Mouse (Mus musculus) embryonic stem cell, embryonic (primary cell): ENCODE data around the gene H2afj.
"Not testable (repeated sequence)": the region's sequence is repeated elsewhere in the genome, so short reads cannot be mapped to it uniquely, and the experiment has no call there.

Experiments
- CTCF ChIA-PET, 4 experiments: fragments of 300-600 bp in 2 of 4; fragments of 350-600 bp in 2 of 4; sonication (Branson Sonifier 250); formaldehyde crosslinking; loops; one replicate each; lab custom pipeline; 2022; ENCODE audit warnings: inconsistent platforms in 2 of 4; lab: Charles Lee
- POLR2A ChIA-PET, 4 experiments: fragments of 300-600 bp in 2 of 4; fragments of 350-600 bp in 2 of 4; sonication (Branson Sonifier 250); formaldehyde crosslinking; loops; one replicate each; lab custom pipeline; 2022; ENCODE audit warnings: antibody characterized with exemption in 4 of 4, inconsistent platforms in 1 of 4; lab: Charles Lee

Gene H2afj

GRCm38 (mm10) chr6:136808014-136808417, at the start of gene H2afj:
Gene H2afj, plus strand, starts transcription at chr6:136808244.
- CTCF ChIA-PET, result interaction anchor here in 3 of 4 experiments (0.6 to 1.6 kb wide), 6 partner anchors 12 to 959 kb away, joined by 3 to 6 read pairs (median 3); no protein-coding TSS in a partner anchor
- POLR2A ChIA-PET, result interaction anchor here (0.6 to 7.9 kb wide), 76 partner anchors 9 to 1918 kb away, joined by 3 to 441 read pairs (median 5); partner anchors contain the start of genes BC049715 (in 4 of the 4), Wbp11 (in 4 of the 4), Smco3 (in 2 of the 4) and Dera (in 1 of the 4)

DNA sequence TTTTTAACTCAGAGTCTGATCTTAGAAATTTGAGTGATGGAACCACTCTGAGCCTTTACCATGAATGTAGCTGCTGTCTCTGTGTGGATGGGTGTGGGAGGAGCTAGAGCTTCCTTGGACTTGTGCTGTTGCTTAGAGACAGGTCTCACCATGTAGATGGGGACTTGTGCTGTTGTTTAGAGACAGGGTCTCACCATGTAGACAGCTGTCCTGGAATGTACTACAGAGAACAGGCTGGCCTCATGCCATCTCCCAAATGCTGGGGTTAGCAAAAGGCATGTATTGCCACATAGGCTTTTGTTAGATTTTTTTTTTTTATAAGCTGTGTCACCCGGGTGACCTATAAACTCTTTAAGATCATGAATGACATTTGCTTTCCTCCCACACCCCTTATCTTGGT, 44.1 kb upstream of the H2afj start:
- CTCF ChIA-PET, result no interaction called here

GRCm38 (mm10) chr6:136769143-136769542, 38.9 kb upstream of the H2afj start:
- CTCF ChIA-PET, result no interaction called here
- POLR2A ChIA-PET, result no interaction called here

More for the DNA sequence above, 44.1 kb upstream of the H2afj start:
- POLR2A ChIA-PET, result interaction anchor here in 1 of 4 experiments (1.6 kb wide), 1 partner anchor 41 kb away, joined by 5 read pairs; the partner anchor contains the start of gene Hist4h4

DNA sequence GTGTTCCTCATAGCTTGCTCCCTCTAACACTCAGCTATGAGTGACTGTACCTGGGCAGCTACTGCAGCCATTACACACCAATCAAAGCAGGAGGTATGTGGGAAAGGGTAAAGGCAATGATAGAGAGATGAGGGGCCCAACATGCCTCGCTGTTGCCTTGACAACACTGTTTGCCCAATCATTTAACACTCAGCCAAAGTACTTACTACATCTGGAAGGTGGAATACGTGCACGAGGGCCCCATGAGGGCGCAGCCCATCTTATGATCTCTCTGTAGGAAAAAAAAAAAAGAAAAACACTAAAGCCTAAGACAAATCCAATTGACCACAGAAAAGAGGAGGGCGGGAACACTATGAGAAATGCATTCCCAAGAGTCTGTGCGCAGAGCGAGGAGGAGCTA, 38.2 kb upstream of the H2afj start:
- POLR2A ChIA-PET, result no interaction called here
- CTCF ChIA-PET, result interaction anchor here in 1 of 4 experiments (0.6 kb wide), 1 partner anchor 198 kb away, joined by 3 read pairs; no protein-coding TSS in a partner anchor

DNA sequence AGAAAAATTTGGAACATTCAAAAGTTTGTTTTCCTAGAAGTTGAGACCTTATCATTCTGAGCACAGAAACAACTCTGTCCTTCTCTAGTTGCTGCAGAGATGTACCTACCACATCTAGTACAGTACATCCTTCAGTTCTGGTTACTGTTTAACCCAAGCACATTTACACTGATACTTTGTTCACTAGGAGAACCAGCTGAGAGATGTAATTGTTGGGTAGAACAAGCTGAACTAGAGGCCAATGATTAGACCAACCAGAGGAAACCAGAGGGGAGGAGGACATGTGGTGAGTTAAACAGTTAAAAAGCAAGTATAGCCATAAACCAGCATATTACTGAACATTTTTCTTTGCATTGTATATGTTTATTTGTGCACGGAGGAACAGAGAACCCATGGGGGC, 31.7 kb upstream of the H2afj start:
- ChIA-PET POLR2A (interaction anchor here in 1 of 4 experiments (1.3 kb wide), 1 partner anchor 27 kb away, joined by 8 read pairs; the partner anchor contains the start of gene Hist4h4), CTCF (no interaction called here)

GRCm38 (mm10) chr6:136781377-136781986, 26.6 kb upstream of the H2afj start, which contains the start of gene Gucy2c:
Gene Gucy2c, minus strand, starts transcription at chr6:136781765.
- POLR2A ChIA-PET, result interaction anchor here in 3 of 4 experiments (0.6 to 4.8 kb wide), 8 partner anchors 22 to 126 kb away, joined by 3 to 40 read pairs (median 5); partner anchors contain the start of genes Hist4h4 (in 3 of the 3) and H2afj (in 1 of the 3)
- CTCF ChIA-PET, result interaction anchor here in 2 of 4 experiments (0.6 to 0.9 kb wide), 2 partner anchors 23 to 83 kb away, joined by 3 read pairs; partner anchors contain the start of gene Hist4h4 (in 1 of the 2)

DNA sequence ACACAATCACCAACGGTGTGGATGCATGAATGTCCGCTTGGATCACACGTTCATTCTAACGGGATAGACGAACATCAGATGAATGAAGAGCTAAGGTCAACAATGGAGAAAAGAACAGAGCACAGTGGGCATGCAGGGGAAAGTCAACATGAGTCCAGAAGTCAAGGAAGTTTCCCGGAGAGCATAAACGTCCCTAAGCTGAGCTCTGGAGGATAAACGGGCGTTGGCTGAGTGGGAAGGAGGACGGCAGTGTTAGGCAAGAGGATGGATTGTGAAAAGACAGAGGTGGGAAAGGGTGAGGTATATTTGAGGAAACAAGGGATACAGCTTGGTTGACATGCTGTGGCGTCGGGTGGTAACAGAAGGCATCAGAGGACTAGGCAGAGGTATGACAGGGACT, 25.9 kb upstream of the H2afj start:
- CTCF ChIA-PET, result interaction anchor here in 2 of 4 experiments (0.7 to 0.9 kb wide), 2 partner anchors 84 to 142 kb away, joined by 3 read pairs; no protein-coding TSS in a partner anchor

DNA sequence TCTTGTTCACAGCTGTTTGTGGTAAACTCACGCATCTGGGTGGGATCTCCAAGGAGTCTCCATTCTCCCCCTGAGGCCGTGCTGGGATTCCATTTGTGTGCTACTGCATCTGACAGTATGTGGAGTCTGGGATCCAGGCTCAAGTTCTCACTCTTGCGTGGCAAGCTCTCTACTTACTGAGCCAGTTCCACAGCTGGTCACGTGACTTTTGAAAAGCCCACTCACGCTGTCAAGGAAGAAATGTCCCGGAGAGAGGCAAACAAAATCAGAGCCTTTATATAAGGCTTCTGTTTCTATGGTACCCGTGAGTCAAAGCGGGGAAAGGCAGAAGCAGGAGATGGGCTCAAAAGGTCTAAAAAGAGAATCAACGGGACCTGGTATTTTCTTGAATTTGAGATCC, 25.3 kb upstream of the H2afj start:
- POLR2A ChIA-PET, result interaction anchor here in 3 of 4 experiments (0.6 to 4.8 kb wide), 6 partner anchors 21 to 198 kb away, joined by 4 to 40 read pairs (median 6); partner anchors contain the start of genes Hist4h4 (in 2 of the 3) and H2afj (in 1 of the 3)
- CTCF ChIA-PET, result interaction anchor here in 1 of 4 experiments (0.7 kb wide), 1 partner anchor 142 kb away, joined by 3 read pairs; no protein-coding TSS in a partner anchor

More for the DNA sequence above, 25.9 kb upstream of the H2afj start:
- POLR2A ChIA-PET, result interaction anchor here in 3 of 4 experiments (0.6 to 4.8 kb wide), 8 partner anchors 21 to 198 kb away, joined by 3 to 40 read pairs (median 5); partner anchors contain the start of genes Hist4h4 (in 3 of the 3) and H2afj (in 1 of the 3)

DNA sequence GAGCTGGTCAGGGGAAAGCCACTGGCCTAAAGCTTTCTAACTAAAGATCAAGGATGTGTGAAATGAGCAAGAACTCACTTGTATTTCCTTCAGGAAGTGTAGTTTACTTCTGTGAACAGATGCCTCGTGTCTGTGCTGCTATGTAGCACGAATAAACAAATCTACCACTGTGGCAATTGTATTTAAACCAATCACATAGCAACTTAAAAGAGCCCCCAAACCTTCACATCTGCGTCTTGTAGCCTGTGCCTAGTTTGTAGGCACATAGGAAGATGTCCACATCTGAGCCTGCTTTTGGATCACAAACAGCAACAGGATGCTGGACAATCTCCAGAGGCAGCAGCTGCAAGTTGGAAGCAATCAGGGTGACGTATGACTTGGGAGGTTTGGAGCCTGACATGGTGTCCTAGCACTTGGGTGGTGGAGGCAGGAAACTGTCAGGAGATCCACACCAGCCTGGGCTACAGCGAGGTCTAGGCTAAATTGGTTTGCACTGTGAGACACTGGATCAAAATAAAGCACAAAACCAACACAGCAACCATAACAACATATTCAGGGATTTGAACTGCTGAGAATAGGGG, 18.6 kb upstream of the H2afj start:
- ChIA-PET POLR2A (interaction anchor here in 3 of 4 experiments (0.6 to 3.1 kb wide), 5 partner anchors 14 to 235 kb away, joined by 3 to 25 read pairs (median 6); partner anchors contain the start of gene Hist4h4 (in 2 of the 3)), CTCF (no interaction called here)

DNA sequence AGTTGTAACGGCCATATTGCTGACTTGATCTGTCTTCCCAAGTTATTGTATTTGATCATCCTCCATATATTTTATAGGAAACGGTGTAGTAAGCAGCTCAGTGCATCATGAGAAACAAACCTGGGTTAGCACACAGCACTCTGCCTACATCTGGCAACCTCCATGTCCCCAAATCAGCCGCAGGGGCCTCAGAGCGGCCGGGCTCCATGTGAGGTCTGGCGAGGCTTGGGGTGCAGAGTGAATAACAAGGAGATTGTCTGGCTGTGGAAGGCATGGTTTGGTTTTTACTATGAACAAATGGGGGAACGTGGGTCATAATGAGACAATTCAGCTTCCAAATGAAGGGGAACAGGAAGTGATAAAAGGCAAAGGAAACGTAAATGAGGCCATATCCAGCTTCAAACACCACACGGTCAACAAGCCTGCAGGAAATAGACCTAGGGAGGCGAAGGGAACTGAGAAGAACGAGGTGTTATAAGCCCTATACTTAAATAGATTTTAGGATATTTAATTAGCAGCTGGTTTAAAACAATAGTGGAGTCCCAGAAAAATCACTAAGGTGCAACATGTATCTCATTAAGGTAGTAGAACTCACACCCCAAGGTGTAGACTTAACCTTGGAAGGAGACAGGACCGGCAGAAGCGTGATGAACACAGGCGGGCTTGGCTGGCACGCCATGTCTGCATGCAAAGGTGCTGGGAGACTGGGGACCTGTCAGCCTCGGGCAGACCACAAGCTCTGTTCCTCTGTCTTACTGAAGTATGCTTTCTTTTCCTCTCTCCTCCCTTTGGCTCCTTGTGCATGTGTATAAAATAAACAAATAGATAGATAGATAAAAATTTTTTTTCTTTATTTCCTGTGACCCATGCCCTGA, 14.9 kb upstream of the H2afj start:
- POLR2A ChIA-PET, result interaction anchor here (0.5 to 7.4 kb wide), 8 partner anchors 11 to 323 kb away, joined by 3 to 78 read pairs (median 20); partner anchors contain the start of genes Hist4h4 (in 4 of the 4) and H2afj (in 2 of the 4)
- CTCF ChIA-PET, result no interaction called here

DNA sequence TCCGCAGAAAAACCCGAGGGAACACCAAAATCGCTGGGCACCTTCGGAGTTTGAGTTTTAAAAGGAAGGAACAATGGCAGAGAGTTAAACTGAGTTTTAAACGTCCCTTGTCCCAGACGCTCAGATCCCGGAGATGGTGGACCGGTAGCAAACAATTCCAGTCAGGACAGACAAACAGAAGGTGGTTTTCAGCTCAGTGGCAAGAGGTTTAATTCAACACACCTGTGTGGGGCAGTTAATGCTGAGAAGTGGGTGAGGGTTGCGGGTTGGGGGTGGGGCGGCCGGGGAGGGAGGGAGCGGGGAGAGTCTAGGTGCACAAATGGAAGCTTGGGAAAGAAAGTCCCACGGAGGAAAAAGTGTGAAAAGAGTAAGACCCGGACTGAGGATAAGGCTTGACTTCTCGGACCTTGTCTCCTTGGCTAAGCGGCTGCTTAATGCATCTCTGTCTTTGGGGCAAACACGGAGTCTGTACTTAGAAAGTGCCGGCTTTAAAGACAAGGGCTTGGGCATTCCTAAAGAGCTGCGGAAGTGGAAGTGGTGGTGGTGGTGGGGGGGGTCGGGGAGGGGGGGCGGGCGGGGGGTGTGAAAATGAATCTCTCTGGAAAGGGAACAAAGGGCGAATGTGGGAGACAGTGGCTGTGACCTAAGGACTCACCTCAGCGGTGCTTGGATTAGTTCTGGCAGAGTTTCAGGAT, 14.1 kb upstream of the H2afj start:
- ChIA-PET CTCF (no interaction called here), POLR2A (interaction anchor here (0.6 to 7.4 kb wide), 8 partner anchors 10 to 324 kb away, joined by 3 to 78 read pairs (median 20); partner anchors contain the start of genes Hist4h4 (in 4 of the 4) and H2afj (in 2 of the 4))

GRCm38 (mm10) chr6:136795110-136795509, 12.9 kb upstream of the H2afj start:
- ChIA-PET POLR2A (interaction anchor here (0.6 to 7.4 kb wide), 8 partner anchors 9 to 236 kb away, joined by 3 to 78 read pairs (median 18); partner anchors contain the start of genes Hist4h4 (in 4 of the 4), H2afj (in 1 of the 4) and Wbp11 (in 1 of the 4)), CTCF (no interaction called here)

GRCm38 (mm10) chr6:136795850-136796249, 12.2 kb upstream of the H2afj start:
- POLR2A ChIA-PET, result interaction anchor here (0.6 to 7.4 kb wide), 10 partner anchors 8 to 237 kb away, joined by 3 to 78 read pairs (median 4); partner anchors contain the start of genes Hist4h4 (in 4 of the 4), H2afj (in 2 of the 4) and Wbp11 (in 1 of the 4)
- CTCF ChIA-PET, result no interaction called here

DNA sequence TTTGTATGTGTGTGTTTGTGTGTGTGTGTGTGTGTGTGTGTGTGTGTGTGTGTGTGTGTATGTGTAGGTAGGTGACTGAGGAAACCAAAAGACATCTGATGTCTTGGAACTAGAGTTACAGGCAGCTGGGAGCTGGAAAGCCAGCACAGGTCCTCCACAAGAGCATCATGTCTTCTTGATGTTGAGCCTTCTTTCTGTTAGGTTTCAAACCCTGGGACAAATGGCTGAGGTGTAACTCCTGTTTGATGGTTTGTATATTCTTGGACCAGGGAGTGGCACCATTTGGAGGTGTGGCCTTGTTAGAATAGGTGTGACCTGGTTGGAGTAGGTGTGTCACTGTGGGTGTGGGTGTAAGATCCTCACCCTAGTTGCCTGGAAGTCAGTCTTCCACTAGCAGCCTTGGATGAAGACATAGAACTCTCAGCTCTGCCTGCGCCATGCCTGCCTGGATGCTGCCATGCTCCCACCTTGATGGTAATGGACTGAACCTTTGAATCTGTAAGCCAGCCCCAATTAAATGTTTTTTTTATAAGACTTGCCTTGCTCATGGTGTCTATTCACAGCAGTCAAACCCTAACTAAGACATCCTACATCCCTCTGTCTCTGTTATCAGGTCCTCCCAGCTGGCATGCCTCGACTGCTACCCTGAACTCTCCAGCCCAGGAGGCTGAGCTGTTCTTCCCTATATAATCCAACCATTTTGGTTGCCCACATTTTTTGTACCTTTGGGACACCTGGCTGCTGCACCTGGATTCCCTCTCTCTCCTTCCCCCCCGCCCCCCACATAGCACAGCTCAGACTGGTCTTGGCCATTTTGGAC, 10.0 kb upstream of the H2afj start:
- CTCF ChIA-PET, result not testable (repeated sequence)
- POLR2A ChIA-PET, result interaction anchor here in 2 of 4 experiments (1.6 to 7.4 kb wide), 2 partner anchors 10 kb away, joined by 7 to 53 read pairs; partner anchors contain the start of gene H2afj (in 2 of the 2)

- POLR2A ChIA-PET, result interaction anchor here in 1 of 4 experiments (0.9 kb wide), 2 partner anchors 15 to 26 kb away, joined by 3 read pairs; partner anchors contain the start of gene BC049715
- CTCF ChIA-PET, result interaction anchor here in 3 of 4 experiments (0.6 to 0.8 kb wide), 3 partner anchors 17 to 370 kb away, joined by 3 to 4 read pairs (median 4); no protein-coding TSS in a partner anchor
These were observed 7.3 kb upstream of the H2afj start for GRCm38 (mm10) chr6:136800710-136801109.

DNA sequence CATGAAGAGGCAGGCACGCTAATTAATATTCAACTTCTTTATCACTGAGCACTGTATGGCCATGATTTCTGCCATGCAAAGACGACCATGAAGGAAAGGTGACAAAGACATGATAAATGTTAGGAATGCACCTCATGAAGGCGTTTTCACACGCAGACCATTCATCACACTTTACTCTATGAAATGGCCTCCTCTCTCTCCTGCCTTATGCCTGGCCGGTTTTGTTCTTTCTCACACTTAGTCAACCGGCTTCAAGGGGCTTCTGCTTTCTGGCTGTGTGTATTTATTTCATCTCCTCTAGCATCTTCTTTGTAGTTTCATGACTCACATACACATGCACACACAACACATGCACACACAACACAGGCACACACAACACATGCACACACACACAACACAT, 6.8 kb upstream of the H2afj start:
- POLR2A ChIA-PET, result no interaction called here
- CTCF ChIA-PET, result no interaction called here
